Mouse (Mus musculus): Measurements from ENCODE around the gene Slc16a9.

The Slc16a9 gene

DNA sequence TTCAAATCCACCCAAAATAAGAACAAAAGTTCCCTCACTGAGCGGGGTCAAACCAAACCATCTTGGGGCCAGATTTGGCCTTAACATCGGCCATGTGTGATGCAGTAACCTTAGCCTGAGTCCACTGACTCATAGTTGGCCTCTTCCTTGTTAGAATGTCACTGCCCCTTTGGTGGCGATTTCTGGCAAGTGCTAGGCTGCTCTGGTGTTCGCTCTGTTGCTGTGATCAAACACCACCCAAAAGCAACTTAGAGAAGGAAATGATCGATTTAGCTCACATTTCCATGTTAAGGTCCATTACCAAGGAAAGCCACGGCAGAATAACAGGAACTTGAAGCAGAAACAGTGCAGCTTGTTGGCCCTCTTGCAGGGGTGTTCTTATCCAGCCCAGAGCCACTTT lies 5.9 kb downstream of the Slc16a9 start:
- no peak for DNase-seq

DNA sequence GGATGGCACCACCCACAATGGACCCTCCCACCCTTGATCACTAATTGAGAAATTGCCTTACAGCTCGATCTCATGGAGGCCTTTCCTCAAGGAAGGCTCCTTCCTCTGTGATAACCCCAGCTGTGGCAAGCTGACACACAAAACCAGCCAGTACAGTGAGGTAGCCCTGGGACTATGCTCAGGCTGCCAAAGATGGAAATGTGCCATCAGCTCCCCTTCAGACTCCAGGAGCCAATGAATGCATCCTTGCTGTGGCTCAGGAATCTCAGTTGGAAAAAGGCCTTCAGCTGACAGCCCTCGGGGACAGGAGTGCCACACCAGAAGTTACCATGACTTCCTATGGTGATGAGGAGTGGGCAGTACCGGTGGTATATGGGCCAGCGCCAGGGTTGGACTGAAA lies 9.8 kb downstream of the Slc16a9 start:
- DNase-seq: no peak

DNA sequence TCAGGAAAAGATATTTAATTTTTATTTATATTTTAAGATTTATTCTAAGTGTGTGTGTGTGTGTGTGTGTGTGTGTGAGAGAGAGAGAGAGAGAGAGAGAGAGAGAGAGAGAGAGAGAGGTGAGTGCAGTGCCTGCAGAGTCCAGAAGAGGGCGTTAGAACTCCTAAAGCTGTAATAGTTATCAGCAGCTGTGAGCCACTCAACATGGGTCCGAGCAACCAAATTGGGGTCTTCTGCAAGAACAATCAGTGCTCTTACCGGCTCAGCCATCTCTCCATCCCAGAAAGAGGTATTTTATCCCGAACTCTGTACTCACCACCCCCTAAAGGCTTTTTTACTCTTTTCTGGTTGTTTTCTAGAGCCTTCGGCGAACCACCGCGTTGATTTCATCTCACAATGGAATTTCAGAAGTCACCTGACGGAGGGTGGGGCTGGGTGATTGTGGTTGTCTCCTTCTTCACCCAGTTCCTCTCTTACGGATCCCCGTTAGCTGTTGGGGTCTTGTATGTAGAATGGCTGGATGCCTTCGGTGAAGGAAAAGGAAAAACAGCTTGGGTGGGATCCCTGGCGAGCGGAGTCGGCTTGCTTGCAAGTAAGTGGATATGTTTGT lies 10.8 kb downstream of the Slc16a9 start:
- no peak for DNase-seq

DNA sequence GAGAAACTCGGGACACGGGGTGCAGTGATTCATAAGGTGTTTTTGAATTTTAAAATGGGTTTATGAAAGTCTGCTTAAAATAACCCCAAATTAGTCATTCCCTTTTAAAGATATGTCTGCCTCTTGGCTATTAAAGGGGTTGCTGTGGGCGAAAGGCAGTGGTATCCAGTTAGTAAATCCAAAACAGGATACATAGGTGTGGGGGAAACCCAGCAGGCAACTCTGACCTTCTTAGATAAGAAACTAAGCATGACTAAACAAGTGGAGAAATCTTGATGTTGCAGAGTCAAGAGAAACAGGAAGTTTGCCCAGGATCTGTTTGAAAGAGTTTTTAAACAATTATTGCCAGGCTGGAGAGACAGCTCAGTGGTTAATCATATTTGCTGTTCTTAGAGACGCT lies 12.1 kb downstream of the Slc16a9 start:
- no peak for DNase-seq

DNA sequence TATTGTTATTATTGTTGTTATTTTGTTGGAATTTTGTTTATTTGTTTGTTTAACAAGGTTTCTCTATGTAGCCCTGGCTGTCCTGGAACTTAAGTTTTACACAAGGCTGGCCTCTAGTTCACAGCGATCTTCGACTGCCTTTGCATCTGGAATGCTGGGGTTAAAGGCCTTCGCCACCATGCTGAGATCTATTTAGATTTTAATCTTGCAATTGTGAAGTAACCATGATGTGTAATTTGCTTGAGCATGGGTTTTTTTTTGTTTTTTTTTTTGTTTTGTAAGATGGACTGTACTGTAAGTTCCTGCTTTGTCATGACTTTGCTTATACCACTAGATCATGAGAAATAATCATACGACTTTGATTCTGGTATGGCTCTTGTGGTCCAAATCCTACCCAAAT lies 16.0 kb downstream of the Slc16a9 start:
- no peak for DNase-seq

GRCm38 (mm10) chr10:70262051-70262450 lies 17.2 kb downstream of the Slc16a9 start:
- no peak for DNase-seq

DNA sequence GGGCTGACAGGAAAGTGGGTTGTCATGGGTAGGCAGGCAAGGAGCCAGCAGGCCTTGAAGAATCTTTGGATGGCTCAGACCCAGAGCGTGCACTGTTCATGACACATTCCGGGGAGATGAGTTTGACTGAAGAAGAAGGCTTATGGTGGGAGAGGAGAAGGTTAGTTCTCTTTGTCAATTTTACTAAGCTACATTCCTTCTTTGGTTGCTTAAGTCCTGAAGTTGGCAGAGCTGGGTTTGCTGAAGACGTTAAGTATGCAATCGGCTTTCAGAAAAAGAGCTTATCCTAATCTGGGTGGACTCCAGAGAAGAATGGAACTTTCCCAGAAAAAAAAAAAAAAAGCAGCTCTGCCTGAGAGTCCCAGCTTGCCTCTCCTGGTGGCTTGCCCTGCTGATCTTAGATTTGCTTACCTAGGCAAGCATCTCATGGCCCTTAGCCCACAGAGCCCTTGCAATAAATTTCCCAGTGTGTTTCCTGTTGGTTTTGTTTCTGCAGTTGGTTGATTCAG lies 18.8 kb downstream of the Slc16a9 start:
- peak in 1 of 2 experiments; percentile 30 for DNase-seq

GRCm38 (mm10) chr10:70264337-70265036 lies 19.6 kb downstream of the Slc16a9 start:
- no peak for DNase-seq

- DNase-seq: no peak
Measured at GRCm38 (mm10) chr10:70266501-70266900, 21.6 kb downstream of the Slc16a9 start.

GRCm38 (mm10) chr10:70268581-70269446 lies 23.9 kb downstream of the Slc16a9 start:
- no peak for DNase-seq

DNA sequence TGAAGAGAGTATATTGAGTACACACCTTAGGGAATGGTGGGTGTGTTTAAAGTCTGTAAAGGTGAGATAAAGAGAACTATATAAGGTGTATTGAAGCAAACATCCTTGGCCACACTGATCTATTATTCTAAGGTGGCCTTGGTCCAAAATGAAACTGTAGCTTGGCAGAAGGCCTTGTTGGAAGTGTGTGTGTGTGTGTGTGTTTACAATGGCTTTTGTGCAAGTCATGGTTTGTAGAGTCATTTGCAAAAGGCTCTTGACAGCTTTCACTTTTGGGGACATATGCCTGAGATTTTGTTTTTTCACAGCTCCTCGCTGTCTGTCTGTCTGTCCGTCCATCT lies 24.5 kb downstream of the Slc16a9 start:
- DNase-seq: no peak

GRCm38 (mm10) chr10:70276678-70277077 lies 31.8 kb downstream of the Slc16a9 start:
- no peak for DNase-seq

- DNase-seq: no peak
Measured at GRCm38 (mm10) chr10:70279349-70279748, 34.4 kb downstream of the Slc16a9 start.

GRCm38 (mm10) chr10:70287825-70288235 lies 42.9 kb downstream of the Slc16a9 start:
- peak; percentile 16 to 34 for DNase-seq

DNA sequence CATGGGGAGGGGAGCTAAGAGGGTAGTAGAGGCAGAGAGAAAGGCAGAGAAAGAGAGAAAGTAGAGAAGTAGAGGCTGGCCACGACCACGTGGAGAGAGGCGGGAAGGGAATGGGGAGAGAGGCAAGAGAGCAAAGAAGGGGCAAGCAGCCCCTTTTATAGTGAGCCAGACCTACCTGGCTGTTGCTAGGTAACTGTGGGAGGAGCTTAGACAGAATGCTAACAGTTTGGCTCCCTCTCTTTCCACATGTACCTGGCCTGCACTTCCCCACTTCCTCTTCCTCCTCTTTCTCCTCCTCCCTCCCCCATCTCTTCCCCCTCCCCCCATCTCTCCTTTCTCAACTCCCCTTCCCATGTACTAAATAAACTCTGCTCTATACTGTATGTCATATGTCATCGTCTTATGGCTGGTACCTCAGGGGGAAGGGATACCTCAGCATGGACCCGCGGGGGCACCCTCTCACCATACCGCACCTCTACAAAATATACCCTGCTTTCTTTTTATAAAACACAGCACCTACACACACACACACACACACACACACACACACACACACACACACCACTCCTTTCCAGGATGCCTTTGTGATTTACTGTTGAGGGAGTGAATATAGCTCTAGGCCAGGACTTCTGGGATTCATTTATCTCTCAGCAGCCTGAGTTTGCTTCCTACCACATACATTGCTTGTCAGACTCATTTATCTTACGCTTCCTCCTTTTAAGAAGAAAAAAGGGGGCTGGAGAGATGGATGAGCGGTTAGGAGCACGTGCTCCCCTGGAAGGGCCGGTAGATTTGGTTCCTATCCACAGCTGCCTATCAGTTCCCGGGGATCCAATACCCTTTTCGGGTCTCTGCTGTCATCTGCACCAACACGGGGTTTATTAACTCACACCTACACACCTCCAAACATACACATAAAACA lies 43.8 kb downstream of the Slc16a9 start:
- no peak for DNase-seq

- peak in 1 of 2 experiments; percentile 31 for DNase-seq
Measured at GRCm38 (mm10) chr10:70292014-70292413, 47.1 kb downstream of the Slc16a9 start.

DNA sequence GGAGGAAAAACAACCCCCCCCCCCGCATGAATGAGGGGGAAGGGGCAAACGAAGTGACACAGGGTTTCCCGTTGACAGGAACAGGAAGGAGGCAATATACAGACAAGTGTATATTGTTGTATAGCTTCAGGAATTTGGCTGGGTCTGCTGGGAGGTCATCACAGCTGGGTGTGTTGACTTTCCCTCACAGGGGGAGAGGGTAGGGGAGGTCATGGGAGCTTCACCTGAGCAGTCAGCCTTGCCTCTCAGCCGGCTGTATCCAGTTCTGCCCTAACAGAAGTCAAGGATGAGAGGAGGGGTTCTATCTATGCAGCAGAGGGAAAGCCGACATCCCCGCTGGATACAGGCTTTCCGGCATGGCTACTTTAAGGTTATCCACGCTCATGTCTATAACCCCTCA lies 49.2 kb downstream of the Slc16a9 start:
- DNase-seq: no peak

- DNase-seq: peak; percentile 53 to 81
Measured at GRCm38 (mm10) chr10:70296531-70297366, 51.8 kb downstream of the Slc16a9 start.

DNA sequence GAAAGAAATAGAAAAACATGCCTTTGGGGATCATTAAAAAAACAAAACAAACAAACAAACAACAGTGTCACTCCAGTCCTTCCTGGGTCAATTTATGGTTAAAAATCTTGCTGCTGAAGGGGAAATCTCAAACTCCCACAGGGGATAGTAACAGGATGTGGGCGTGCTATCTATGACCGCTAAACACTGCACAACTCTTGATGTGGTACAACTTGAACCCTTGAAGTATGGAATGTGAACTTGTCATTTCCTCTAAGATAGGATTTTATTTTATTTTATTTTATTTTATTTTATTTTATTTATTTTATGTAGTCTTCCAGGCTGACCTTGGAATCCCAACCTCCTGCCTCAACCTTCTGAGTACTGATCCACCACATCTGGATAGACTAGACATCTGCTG lies 54.2 kb downstream of the Slc16a9 start:
- DNase-seq: no peak

DNA sequence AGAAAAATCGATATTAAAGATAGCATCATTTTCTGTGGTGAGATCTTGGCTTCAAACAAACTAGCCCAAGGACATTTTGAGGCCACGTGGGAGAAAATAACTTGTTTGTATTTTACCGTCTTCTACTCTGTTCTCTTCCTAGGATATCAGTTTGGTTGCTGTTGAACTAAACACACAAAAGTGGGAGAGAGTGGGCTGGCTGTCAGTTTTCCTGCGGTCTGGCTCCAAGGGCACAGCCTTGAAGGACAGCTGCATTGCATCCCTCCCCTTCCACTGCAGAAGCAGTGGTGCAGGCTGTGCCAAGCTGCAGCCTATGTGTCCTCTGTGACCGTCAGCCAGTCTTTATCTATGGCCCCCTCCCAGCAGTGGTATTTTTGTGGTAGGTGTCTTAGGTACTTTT lies 54.8 kb downstream of the Slc16a9 start:
- DNase-seq: no peak

DNA sequence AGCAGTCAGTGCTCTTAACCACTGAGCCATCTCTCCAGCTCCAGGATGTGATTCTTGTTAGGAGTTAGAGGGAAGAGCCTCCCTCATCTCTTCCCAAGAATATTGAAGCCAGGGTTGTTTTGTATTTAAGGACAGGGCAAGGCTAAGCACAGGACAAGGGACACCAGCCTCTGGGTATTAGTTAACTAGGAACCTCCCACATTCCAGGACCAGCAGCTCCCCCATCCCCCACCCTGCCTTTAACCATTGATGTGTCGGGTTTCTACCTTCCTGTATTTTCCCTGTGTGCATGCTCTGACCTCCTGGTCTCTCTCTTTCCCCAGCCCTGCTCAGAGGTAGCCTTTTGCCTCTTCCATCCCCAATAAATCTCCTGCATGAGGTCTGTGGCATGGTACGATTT lies 56.3 kb downstream of the Slc16a9 start:
- no peak for DNase-seq

DNA sequence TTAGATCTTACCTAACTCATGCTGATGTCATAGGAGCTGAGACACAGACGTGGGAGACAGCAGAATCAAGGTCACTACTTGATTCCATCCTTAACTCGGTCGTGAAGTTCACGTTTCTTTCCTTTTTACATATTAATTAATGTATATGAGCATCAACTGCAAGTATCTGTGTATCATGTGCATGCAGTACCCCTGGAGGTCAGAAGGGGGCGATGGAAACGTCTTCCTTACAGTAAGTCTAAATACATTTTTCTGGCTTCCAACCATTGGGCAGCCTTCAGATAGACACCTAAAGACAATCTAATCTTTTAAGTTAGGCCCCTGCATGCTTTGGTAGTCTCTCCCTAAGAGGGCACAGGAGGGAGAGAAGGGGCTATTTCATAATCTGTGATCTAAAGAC lies 58.3 kb downstream of the Slc16a9 start:
- no peak for DNase-seq
